Mouse (Mus musculus): ENCODE results near the gene Lpcat2b. TPM values are rescaled to one million over a fixed set of nuclear protein-coding genes. Genes with fewer than 3 reads are reported as not detected.
"Not testable (repeated sequence)": the region's sequence is repeated elsewhere in the genome, so short reads cannot be mapped to it uniquely, and the experiment has no call there.

The Lpcat2b gene
- polyA plus RNA-seq (2014; fragmentation: Nextera tagmentation; extraction: Ambion mirVana) = not detected in 2 replicates

DNA sequence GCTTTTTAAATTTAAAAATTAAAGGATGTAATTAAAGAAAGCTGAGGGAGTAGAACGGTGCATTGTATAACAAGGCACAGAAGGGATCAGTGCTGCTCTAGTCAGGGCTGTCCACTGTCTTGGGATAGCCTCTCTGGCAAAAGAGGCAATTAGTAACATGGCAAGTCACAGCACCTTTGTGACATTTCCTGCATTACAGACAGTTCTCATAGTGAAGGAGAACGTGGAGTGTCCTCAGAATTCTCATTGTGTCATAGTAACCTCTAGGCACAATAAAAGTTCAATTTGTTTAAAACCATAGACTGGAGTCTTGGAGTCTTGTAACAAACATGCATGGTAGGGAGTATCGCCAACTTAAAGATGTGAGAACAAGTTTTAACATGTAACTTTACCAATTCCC lies at the start of gene Lpcat2b:
Lpcat2b (plus strand) TSS at position 301 of the 400 bp plus-strand sequence.
- H3K9ac ChIP-seq (ENCODE audit: low read depth, low read length) = no peak within 1 kb of the TSS

DNA sequence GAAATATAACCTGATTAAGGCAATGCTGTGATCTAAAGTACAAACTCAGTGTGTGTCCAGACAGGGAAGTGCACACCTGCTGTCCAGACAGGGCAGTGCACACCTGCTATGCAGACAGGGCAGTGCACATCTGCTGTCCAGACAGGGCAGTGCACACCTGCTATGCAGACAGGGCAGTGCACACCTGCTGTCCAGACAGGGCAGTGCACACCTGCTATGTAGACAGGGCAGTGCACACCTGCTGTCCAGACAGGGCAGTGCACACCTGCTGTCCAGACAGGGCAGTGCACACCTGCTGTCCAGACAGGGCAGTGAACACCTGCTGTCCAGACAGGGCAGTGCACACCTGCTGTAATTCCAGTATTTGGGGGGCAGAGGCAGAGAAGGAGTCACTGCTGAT lies 44.9 kb upstream of the Lpcat2b start:
- H3K4me2 ChIP-seq; ATAC-seq (replicated peaks; ENCODE audit: insufficient number of reproducible peaks, low FRiP score, low TSS enrichment); H3K9me3 ChIP-seq (replicated peaks; ENCODE audit: control insufficient read depth, low read length): not testable (repeated sequence)

More for the DNA sequence above, at the start of gene Lpcat2b:
- no peak within 1 kb of the TSS for H3K4me3 ChIP-seq (ENCODE audit: low read depth, low read length)
- no peaks in the 10 kb centered on the region for H3K4me1 ChIP-seq (ENCODE audit: control insufficient read depth, insufficient read depth, low read length)
- no peaks in the 10 kb centered on the region for H3K27me3 ChIP-seq (ENCODE audit: control insufficient read depth, insufficient read depth, low read length)
- no peaks in the 10 kb centered on the region for H3K9me3 ChIP-seq (replicated peaks; ENCODE audit: control insufficient read depth, low read length)
- no peak within 1 kb of the TSS for H3K27ac ChIP-seq (ENCODE audit: low read depth, low read length)
- no peaks in the 10 kb centered on the region for H3K36me3 ChIP-seq (ENCODE audit: control insufficient read depth, insufficient read depth, low read length)
- 71% methylated on average over 3 of the region's 3 CpGs for WGBS (ENCODE audit: insufficient replicate concordance)
- H3K4me2 ChIP-seq = no peak within 1 kb of the TSS
- no peak for ATAC-seq (replicated peaks; ENCODE audit: insufficient number of reproducible peaks, low FRiP score, low TSS enrichment)

DNA sequence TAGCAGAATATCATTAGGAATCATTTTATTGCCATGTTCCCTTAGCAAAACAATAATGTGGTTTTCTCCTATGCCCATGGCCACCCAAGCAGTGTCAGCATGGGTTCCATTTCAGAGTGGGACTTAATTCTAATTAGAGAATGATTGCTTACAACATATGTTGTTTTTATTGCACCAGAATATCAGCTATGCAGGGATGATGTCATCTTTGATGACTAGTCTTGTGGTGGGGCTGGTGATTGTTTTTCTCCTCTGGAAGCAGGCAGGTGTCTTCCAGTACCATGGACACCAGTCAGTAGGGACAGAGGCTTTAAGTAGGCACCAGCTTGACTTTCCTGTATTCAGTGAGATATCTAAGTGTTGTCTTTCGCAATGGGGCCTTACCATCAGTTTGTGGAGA lies 43.6 kb upstream of the Lpcat2b start:
- WGBS (ENCODE audit: insufficient replicate concordance) = 86% methylated on average over 1 of the region's 1 CpGs
- ATAC-seq (replicated peaks; ENCODE audit: insufficient number of reproducible peaks, low FRiP score, low TSS enrichment) = no peak
- no peak overlapping the region for H3K9ac ChIP-seq (ENCODE audit: low read depth, low read length)
- H3K4me2 ChIP-seq = no peak overlapping the region
- no peaks in the 10 kb centered on the region for H3K4me1 ChIP-seq (ENCODE audit: control insufficient read depth, insufficient read depth, low read length)
- H3K9me3 ChIP-seq (replicated peaks; ENCODE audit: control insufficient read depth, low read length) = no peaks in the 10 kb centered on the region
- no peak overlapping the region for H3K4me3 ChIP-seq (ENCODE audit: low read depth, low read length)
- H3K36me3 ChIP-seq (ENCODE audit: control insufficient read depth, insufficient read depth, low read length) = no peaks in the 10 kb centered on the region
- no peak overlapping the region for H3K27ac ChIP-seq (ENCODE audit: low read depth, low read length)
- H3K27me3 ChIP-seq (ENCODE audit: control insufficient read depth, insufficient read depth, low read length) = no peaks in the 10 kb centered on the region

More for the DNA sequence above, 44.9 kb upstream of the Lpcat2b start:
- H3K27me3 ChIP-seq (ENCODE audit: control insufficient read depth, insufficient read depth, low read length); H3K27ac ChIP-seq (ENCODE audit: low read depth, low read length); H3K9ac ChIP-seq (ENCODE audit: low read depth, low read length); H3K4me1 ChIP-seq (ENCODE audit: control insufficient read depth, insufficient read depth, low read length); H3K4me3 ChIP-seq (ENCODE audit: low read depth, low read length); H3K36me3 ChIP-seq (ENCODE audit: control insufficient read depth, insufficient read depth, low read length): not testable (repeated sequence)

DNA sequence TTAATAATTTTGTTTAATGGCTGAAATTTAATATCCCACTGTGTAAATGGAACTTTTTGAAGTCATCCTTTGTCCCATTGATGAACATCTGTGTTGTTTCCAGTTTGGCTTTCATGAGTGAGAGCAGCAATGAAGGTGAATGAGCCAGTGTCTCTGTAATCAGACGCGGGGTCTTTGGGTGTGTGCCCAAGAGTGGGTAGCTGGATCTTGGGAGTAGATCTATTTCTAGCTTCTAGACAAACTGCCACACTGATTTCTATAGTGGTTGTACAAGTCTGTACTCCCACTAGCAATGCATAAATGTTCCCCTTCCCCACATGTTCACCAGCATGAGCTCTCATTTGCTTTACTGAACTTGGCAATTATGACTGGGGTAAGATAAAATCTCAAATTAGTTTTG lies 42.0 kb upstream of the Lpcat2b start:
- no peaks in the 10 kb centered on the region for H3K4me1 ChIP-seq (ENCODE audit: control insufficient read depth, insufficient read depth, low read length)
- 87% methylated on average over 2 of the region's 2 CpGs for whole genome bisulfite sequencing (ENCODE audit: insufficient replicate concordance)
- H3K4me2 ChIP-seq = no peak overlapping the region
- H3K27ac ChIP-seq (ENCODE audit: low read depth, low read length) = no peak overlapping the region
- H3K9me3 ChIP-seq (replicated peaks; ENCODE audit: control insufficient read depth, low read length) = no peaks in the 10 kb centered on the region
- H3K9ac ChIP-seq (ENCODE audit: low read depth, low read length) = no peak overlapping the region
- no peaks in the 10 kb centered on the region for H3K27me3 ChIP-seq (ENCODE audit: control insufficient read depth, insufficient read depth, low read length)
- no peaks in the 10 kb centered on the region for H3K36me3 ChIP-seq (ENCODE audit: control insufficient read depth, insufficient read depth, low read length)
- H3K4me3 ChIP-seq (ENCODE audit: low read depth, low read length) = no peak overlapping the region
- ATAC-seq (replicated peaks; ENCODE audit: insufficient number of reproducible peaks, low FRiP score, low TSS enrichment) = no peak

DNA sequence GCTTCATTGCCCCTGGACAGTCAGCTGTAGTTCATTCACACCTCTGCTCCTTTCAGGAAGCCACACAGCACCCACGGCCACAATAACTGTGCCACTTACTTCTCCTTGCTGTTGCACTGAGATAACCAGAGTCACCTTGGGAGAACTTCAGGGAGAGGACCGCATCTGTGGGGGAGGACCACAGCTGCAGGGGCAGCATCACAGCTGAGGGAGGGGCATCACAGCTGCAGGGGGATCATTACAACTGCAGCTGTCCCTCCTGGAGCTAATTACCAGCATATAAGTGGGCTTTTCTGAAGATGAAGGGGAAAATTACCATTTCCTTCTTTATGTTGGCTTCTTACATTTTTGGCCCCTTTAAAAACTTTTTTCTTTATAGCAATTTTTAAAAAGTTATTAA lies 36.9 kb upstream of the Lpcat2b start:
- Histone ChIP-seq H3K4me3 (ENCODE audit: low read depth, low read length) (no peak overlapping the region), H3K27me3 (ENCODE audit: control insufficient read depth, insufficient read depth, low read length) (no peaks in the 10 kb centered on the region), H3K4me1 (ENCODE audit: control insufficient read depth, insufficient read depth, low read length) (no peaks in the 10 kb centered on the region), H3K36me3 (ENCODE audit: control insufficient read depth, insufficient read depth, low read length) (no peaks in the 10 kb centered on the region), H3K27ac (ENCODE audit: low read depth, low read length) (no peak overlapping the region), H3K9ac (ENCODE audit: low read depth, low read length) (no peak overlapping the region), H3K4me2 (no peak overlapping the region), H3K9me3 (replicated peaks; ENCODE audit: control insufficient read depth, low read length) (no peaks in the 10 kb centered on the region)
- 48% methylated on average over 2 of the region's 2 CpGs for WGBS (ENCODE audit: insufficient replicate concordance)
- no peak for ATAC-seq (replicated peaks; ENCODE audit: insufficient number of reproducible peaks, low FRiP score, low TSS enrichment)

DNA sequence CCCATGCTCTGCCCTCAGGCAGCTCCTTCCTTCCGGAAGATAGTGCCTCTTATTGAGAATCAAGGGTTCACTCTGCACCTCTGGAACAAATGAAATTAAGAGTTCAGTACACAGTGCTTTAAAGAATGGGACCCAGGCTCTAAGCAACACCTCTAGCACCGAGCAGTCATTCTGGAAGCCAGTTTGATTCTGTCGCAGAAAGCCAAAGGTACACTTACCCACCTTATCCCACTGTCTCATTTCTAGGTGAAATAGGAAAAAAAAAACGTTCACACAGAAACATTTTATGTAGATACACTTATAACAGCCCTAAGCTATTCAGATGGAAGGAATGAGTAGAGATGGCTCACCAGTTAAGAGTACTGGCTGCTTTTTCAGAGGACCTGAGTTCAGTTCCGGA lies 28.9 kb upstream of the Lpcat2b start, which contains the start of gene Ephx4:
Ephx4 (plus strand) TSS at position 301 of the 400 bp plus-strand sequence.
- Histone ChIP-seq H3K4me1 (ENCODE audit: control insufficient read depth, insufficient read depth, low read length) (no peaks in the 10 kb centered on the region), H3K27ac (ENCODE audit: low read depth, low read length) (no peak within 1 kb of the TSS), H3K9me3 (replicated peaks; ENCODE audit: control insufficient read depth, low read length) (no peaks in the 10 kb centered on the region), H3K9ac (ENCODE audit: low read depth, low read length) (peak within 1 kb of the TSS; percentile 67), H3K27me3 (ENCODE audit: control insufficient read depth, insufficient read depth, low read length) (peaks cover 26% of the 10 kb centered on the region), H3K4me2 (peak within 1 kb of the TSS; percentile 98), H3K4me3 (ENCODE audit: low read depth, low read length) (peak within 1 kb of the TSS; percentile 64), H3K36me3 (ENCODE audit: control insufficient read depth, insufficient read depth, low read length) (no peaks in the 10 kb centered on the region)
- WGBS (ENCODE audit: insufficient replicate concordance) = 28% methylated on average over 5 of the region's 5 CpGs
- no peak for ATAC-seq (replicated peaks; ENCODE audit: insufficient number of reproducible peaks, low FRiP score, low TSS enrichment)

DNA sequence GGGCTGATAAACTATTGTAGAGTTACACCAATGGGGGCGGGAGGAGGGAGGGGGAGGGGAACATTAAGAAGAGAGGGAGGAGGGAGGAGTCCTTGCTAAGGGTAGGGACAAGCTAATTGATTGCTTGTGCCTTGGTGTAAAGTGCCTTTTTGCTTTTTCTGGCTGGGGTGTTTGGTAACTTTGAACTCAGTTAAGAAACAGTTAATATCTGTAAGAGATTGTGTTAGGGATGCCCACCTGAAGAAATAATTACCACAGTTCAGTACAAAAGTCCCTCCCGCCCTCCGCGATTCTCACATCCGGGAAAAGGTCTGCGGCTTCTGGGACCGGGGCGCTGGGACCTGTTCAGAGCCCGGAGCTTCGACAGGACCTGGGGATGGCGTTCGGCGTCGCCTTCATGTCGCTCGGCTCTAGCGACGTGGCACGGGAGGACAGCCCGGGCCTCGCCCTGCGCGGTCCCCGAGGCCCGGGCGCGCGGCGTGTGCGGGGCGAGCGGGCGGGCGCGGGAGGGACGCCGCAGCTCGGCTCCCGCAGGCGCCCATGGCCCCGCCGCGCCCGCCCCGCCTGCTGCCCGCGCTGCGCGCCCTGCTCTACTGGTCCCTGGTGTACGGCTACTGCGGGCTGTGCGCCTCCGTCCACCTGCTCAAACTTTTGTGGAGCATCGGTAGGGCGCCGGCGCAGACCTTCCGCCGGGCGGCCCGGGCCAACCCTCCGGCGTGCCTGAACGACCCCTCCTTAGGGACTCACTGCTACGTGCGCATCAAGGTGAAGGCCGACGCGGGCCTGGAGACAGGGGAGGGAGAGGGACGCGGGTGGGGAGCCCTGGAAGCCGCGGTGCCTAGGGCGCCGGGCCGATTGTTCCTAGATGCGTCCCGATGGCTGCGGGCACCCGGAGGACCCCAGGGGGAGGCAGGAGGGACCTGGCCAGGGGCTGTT lies 28.1 kb upstream of the Lpcat2b start:
- under 1% methylated on average over 69 of the region's 80 CpGs for WGBS (ENCODE audit: insufficient replicate concordance)
- 0 out of 2 replicates have a peak, but pooled peaks have one; percentile 26 for ATAC-seq (replicated peaks; ENCODE audit: insufficient number of reproducible peaks, low FRiP score, low TSS enrichment)
- H3K9me3 ChIP-seq (replicated peaks; ENCODE audit: control insufficient read depth, low read length) = no peaks in the 10 kb centered on the region
- peaks cover 26% of the 10 kb centered on the region for H3K27me3 ChIP-seq (ENCODE audit: control insufficient read depth, insufficient read depth, low read length)
- H3K4me2 ChIP-seq = peak overlapping the region; percentile 98
- H3K27ac ChIP-seq (ENCODE audit: low read depth, low read length) = no peak overlapping the region
- no peaks in the 10 kb centered on the region for H3K36me3 ChIP-seq (ENCODE audit: control insufficient read depth, insufficient read depth, low read length)
- peak overlapping the region; percentile 67 for H3K9ac ChIP-seq (ENCODE audit: low read depth, low read length)
- H3K4me1 ChIP-seq (ENCODE audit: control insufficient read depth, insufficient read depth, low read length) = no peaks in the 10 kb centered on the region
- H3K4me3 ChIP-seq (ENCODE audit: low read depth, low read length) = peak overlapping the region; percentile 64

DNA sequence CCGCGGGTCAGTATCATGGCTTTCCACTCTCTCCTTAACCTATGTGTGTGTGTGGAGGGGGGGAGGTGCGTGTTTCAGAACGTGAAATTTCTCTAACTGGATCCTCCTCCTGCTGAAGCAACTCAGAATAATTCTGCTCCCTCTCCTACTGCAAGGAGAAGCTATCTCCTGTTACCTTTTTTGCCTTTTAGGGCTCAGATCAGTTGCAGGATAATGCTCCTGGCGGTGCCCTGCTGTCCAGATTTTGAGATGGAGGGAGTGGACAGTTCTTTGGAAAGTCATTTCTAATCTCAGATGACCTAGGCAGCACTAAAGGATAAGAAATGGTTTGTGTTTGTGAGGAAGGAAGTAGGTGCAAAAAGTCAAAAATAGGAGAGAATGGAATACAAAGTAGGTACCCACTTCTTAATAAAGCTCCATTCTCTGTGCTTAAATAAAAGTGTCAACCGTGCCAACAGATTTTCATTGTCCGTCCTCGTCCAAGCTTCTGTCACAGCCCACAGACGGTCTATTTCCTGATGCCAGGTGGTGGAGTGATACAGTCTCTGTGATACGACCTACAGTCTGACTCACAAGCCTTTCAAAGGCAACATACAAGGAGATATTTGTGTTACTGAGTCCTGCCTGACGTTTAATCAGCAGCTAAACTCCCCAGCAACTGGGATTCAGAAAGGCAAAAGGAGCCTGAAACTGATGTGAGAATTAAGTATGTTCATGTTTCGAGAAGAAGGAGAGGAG lies 27.2 kb upstream of the Lpcat2b start:
- Histone ChIP-seq H3K9me3 (replicated peaks; ENCODE audit: control insufficient read depth, low read length) (no peaks in the 10 kb centered on the region), H3K4me3 (ENCODE audit: low read depth, low read length) (peak overlapping the region; percentile 64), H3K9ac (ENCODE audit: low read depth, low read length) (peak overlapping the region; percentile 67), H3K4me1 (ENCODE audit: control insufficient read depth, insufficient read depth, low read length) (no peaks in the 10 kb centered on the region), H3K4me2 (peak overlapping the region; percentile 98), H3K36me3 (ENCODE audit: control insufficient read depth, insufficient read depth, low read length) (no peaks in the 10 kb centered on the region), H3K27ac (ENCODE audit: low read depth, low read length) (no peak overlapping the region), H3K27me3 (ENCODE audit: control insufficient read depth, insufficient read depth, low read length) (peaks cover 26% of the 10 kb centered on the region)
- 28% methylated on average over 12 of the region's 12 CpGs for WGBS (ENCODE audit: insufficient replicate concordance)
- ATAC-seq (replicated peaks; ENCODE audit: insufficient number of reproducible peaks, low FRiP score, low TSS enrichment) = no peak
